Mouse (Mus musculus) urinary bladder, postnatal 25 days (tissue): ENCODE data around the gene Iqgap3.
A peak's percentile ranks its signal among the peaks of the same experiment; 100 is the strongest.

ENCODE experiments used
- DNase-seq: peaks from one replicate; pipeline ENCODE4 v3.0.0; 2022; ENCODE audit warnings: low spot score

Gene Iqgap3

DNA sequence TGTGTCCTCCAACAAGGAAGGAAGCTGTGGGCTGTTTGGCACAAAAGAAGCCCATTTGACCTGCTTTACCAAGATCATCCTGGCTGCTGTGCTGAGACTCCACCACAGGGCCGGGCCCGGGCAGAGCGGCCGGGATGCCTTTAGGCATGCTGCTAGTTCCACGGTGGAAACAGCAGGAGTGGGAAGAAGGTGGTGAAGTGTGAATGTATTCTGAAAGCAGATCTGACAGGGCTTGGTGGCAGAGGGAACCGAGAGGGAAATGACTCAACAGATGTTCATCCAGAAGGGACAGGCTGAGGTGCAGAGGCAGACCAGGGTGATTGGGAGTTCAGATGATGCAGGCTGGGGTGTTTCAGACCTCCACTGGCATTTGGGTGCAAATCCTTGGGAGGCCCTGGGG lies 15.9 kb downstream of the Iqgap3 start:
- no peak for DNase-seq

DNA sequence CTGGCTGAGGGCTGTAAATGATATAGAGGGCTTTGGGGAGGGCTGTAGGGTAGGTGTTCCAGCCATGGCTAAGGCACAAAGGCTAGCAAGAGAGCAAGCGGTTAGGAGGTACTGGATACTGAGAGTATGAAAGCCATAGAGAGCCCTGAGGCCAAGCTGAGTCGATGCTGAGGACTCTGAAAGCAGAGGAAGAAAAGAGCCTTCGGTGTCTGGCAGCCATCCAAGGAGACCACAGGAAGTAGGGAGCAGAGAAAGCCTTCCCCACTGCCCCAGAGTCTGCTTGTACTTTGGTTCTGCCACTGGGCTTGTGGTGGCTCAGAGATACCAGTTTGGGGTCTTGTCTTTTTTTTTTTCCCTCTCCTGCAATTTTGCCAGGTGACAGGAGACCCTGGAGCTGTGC lies 18.5 kb downstream of the Iqgap3 start:
- DNase-seq: no peak

DNA sequence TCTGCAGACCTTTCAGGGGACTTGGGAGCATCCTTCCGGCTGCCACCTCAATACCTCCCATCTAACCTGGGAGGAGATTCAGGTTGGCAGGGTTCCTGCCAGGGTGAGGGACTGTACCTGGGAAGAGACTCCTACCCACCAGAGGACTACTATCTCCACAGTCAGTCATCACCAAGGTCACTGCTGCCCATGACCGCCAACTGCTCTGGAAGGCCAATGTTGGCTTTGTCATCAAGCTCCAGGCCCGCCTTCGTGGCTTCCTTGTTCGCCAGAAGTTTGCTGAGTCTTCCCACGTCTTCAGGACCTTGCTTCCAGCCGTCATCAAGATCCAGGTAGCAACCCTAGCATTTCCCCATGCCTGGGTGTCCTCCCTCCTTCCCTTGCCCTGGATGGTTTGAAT lies 20.0 kb downstream of the Iqgap3 start:
- no peak for DNase-seq

DNA sequence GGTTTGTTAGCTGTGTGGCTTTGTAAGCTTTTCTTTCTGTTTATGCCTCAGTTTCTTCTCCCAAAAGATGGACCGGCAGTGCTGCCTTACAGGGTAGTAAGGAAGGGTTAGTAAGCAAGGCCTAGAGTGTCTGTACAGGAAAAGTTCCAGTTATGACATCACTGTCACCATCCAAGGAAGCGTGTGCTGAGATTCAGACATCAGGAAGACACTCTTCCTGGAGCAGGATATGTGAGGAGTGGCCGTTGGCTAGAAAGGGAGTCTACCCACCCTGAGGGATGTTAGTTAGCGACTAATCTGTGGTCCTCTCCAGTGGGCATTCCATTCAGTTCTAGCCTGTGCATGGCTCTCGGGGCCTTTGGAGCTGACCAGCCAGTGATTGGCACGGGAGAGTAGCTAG lies 20.4 kb downstream of the Iqgap3 start:
- no peak for DNase-seq

DNA sequence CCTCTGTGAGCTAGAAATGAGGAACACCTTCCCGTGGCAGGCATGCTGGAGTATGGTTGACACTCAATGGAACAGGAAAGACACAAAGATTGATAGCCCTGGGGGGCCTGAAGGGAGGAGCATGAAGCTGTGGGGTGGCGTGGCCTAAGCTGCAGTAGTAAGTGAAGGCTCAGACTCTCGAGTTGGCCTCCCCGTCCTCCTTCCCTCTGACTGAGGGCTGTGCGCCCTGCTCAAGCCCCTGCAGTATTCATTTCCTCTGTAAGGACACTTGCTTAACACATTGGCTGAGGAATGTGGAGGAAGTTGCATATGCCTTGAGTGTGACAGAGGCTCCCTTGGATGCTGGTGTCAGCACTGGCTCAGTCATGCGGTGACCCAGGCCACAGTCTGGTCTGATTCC lies 20.8 kb downstream of the Iqgap3 start:
- DNase-seq: no peak

DNA sequence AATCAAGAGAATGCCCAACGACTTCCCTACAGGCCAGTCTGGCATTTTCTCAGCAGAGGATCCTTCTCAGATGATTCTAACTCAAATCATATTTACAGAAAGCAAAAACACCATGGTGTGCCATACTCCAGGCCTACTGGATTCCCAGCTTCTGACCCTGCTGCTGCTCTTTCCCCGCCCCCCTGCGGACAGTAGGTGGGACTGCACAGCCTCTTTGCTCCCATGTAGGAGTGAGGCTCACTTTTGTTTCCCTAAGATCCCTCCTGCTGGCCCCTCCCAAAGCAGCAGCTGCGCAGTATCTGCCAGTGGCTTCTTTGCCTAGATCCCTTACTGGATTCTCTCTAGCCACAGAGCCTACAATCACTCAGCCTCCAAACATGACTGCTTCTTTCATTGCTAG lies 24.4 kb downstream of the Iqgap3 start:
- DNase-seq: no peak

DNA sequence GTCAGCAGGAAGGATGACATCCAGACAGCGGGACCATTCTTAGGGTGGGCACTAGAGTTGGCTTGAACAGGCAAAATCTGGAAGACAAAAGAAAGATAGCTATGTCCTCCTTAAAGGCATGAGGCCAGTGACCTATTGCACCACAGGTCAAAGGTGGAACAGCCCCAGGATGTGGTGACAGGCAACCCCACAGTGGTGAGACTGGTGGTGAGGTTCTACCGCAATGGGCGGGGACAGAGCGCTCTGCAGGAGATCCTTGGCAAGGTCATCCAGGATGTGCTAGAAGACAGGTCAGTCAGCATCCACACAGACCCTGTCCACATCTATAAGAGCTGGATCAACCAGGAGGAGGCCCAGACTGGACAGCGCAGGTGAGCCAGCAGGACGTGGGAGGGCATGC lies 27.4 kb downstream of the Iqgap3 start:
- no peak for DNase-seq

DNA sequence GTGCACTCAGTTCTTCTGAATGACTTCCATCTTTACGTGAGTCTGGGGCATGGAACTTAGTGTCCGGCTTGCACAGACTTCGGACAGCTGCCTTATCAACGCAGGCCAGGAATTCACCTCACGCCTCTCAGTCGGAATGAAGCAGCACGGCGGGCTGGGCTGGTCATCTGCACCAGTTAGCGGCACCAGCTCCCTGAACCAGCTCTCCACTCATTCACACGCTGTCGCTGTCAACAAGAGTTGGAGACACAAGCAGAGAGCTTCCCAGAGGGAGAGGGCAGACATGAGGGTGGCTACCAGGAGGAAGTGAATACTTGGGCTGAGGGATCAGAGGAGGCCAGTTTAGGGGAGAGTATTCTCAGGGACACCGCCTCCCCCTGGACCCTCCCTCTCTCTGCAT lies 32.6 kb downstream of the Iqgap3 start:
- DNase-seq: no peak

DNA sequence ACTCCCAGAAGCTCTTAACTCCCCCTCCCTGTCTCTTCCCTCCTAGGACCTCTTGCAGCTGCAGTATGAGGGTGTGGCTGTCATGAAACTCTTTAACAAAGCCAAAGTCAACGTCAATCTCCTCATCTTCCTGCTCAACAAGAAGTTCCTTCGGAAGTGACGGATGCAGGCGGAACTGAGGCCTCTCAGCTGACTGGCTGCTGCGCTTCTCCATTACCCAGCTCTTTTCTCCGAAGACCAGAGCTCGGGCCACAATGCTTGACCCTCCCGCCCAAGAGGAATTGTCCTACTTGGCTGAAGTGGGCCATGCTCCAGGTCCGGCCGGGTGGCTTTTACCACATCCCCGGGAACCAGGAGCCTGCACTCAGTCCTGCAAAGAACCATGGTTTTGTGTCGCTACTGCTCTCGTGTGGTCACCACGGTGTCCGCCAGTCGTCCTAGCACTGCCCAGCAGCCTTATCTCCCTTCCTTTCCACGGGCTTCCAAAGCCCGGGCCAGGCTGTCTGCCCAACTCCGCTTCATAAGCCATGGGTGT lies 38.4 kb downstream of the Iqgap3 start:
- DNase-seq: no peak

DNA sequence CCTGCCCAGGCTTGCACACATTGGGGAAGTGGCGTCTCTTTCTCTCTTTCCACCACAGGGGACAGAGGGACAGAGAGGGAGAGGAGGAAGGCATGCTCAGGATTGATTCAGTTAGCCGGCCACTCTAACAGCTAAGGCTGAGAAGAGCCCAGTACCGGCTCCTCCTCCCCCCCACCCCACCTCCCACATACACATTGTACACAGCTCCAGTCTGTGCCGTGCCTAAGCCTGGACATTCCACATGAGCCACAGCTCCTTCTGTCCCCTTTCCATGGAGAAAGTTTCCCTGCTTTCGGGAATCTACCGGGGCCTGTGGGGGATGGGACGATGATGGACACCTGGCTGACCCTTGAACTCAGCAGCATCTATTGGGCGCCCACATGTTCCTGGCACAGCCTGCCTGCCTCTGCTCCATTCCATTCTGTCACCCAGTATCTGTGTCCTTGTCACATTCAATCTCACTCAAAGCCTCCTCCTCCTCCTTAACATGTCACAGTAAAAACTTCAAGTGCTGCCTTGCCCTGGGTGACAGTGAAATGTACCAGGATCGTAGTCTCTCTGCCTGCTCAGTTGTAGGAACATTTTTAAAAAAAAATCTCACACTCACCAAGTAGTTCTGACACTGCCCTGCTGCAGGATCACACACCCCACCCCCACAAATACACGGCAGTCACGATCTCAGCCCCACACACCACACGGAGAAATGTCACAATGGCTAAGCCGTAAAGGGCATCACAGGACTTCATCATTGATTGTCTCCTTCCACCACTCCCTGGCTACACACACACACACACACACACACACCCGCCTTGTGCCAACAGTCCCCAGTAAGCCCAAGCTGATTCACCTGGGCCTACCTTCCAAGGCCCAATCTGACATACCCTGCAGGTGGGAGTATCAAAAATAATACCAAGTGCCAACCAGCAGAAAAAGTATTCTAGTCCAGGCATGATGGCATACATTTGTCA lies 39.7 kb downstream of the Iqgap3 start:
- DNase-seq: no peak

DNA sequence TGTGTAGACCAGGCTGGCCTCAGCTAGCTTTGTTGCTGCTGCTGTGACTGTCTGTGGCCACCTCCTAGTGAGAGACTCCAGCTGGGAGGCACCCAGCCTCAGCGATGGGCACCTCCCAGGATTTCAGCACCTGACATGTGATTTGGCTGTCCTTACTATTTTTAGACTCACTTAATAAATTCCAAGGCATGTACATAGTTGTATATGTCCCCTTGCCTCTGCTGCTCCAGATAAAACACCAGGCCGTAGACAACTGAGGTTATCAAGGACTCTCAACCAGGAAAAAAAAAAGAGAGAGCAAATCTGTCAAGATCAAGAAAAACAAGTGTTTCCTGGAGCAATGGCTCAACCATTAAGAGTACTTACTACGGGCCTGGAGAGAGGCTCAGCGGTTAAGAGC lies 43.4 kb downstream of the Iqgap3 start:
- DNase-seq: no peak

DNA sequence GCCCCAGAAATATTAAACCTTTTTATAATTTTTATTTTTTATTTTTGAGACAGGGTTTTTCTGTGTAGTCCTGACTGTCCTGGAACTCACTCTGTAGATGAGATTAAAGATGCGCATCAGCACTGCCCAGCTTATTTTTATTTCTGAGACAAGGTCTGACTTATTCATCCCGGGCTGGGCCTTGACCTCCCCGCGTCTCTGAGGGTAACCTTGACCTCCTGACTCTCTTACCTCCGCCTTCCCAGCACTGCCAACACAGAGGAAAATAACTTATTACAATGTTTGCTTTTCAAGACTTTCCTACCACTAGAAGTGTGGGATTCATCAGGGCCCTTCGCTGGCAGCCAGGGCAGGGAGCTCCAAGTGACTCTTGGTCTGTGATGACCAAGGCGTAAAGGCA lies 44.4 kb downstream of the Iqgap3 start:
- DNase-seq: no peak

DNA sequence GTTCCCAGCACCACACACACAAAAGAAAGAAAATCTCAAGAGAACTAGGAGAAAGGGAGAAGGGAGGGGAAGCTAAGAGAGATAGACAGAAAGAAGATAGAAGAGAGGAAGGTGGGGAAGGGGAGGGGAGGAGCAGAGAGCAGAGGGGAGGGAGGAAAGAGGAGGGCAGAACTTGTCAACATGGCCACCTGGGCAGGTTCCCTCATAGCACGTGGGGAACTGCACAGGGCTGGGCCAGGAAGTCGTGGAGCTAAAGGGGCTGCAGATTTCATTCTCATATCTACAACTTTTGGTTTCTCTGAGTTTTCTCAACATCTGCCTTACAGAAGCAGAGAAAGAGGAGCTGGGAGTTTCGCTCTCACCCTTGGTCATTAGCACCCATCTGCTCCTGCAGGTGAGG lies 45.9 kb downstream of the Iqgap3 start:
- no peak for DNase-seq

DNA sequence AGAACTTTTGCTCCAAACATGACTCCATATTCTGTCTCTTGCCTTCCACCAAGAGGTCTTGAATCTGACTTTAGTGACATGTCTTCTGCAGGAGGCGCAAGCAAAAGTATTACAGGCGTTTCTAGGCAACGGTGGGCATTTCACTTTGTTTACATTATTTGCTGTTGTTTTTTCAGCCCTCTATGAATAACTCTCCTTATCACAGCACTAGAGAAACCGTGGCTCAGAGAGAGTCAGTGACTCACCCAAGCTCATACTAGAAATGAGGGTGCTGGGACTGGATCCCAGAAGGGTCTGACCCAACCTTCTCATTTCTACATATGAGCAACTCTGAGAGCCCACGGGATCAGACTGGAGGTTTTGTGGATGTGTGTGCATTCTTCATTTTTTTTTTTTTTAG lies 46.3 kb downstream of the Iqgap3 start:
- DNase-seq: no peak

DNA sequence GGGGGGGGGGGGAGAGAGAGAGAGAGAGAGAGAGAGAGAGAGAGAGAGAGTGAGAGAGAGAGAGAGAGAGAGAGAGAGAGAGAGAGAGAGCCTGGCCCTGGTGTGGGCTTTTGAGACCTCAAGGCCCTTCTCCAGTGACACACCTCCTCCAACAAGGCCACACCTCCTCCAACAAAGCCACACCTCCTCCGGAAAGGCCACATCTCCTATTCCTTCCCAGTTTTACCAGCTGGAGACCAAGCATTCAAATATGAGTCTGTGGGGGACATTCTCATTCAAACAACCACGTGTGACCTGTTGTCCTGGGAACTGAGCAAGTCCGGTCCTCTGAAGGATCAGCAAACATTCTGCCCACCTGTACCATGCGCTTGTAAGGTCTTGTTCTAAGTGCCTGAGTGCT lies 47.2 kb downstream of the Iqgap3 start:
- no peak for DNase-seq

DNA sequence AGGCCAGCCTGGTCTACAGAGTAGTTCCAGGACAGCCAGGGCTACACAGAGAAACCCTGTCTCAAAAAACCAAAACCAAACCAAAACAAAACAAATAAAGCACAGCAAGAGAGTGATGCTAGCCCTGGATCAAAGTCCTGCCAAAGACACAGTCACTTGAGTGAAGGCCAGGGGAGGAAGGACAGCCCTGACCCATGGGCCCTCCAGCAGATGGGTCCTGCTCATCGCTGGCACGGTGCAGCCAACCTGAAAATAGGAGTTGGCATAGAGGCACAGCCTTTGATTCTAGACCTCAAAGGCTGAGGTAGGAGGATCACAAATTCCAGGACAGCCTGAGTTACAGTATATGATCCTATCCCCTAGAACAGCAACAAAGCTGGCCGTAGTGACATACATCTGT lies 49.3 kb downstream of the Iqgap3 start:
- no peak for DNase-seq

DNA sequence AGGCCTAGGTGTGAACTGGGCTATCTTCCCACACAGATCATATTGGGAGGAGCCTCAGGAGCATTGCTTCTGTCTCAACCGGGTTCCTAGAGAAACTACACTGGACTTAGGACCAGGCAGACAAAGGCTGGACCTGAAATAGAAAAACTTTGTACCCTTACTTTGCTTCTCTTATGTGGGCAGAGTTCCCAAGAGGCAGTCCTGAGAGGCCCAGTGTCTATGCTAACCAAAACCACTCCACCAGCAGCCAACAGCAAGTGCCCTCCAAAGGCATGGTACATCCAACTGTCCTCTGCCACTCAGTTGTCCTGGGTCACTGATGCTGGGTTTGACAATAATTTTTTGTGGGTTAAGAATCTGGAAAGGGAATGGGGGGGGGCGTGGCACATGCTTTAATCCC lies 50.7 kb downstream of the Iqgap3 start:
- DNase-seq: no peak

DNA sequence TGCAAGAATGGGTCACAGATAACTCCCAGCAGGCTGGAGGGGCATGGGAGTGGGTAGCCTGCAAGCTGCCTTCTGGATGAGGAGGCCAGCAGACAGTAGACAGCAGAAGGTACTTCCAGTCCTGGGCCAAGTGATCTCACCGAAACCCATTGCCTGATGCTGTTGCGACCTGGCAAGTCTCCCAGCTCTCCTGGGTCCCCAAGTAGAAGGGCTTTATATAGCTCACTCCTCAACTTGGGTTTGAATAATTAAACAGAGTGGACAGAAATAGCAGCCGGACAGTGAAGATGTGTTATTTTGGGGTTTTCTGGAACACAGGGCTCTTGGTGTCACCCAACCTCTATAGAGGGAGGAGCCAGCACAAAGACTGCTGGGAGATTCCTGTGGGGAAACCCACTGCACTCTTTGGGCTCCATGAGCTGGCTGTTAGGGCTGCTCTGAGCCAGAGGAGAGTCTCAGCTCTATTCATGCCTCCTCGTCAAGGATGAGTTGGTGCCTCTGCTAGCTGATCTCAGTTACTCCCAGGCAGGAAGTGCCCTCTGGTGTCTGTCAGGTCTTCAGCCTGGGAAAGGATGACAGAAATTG lies 51.5 kb downstream of the Iqgap3 start:
- no peak for DNase-seq

DNA sequence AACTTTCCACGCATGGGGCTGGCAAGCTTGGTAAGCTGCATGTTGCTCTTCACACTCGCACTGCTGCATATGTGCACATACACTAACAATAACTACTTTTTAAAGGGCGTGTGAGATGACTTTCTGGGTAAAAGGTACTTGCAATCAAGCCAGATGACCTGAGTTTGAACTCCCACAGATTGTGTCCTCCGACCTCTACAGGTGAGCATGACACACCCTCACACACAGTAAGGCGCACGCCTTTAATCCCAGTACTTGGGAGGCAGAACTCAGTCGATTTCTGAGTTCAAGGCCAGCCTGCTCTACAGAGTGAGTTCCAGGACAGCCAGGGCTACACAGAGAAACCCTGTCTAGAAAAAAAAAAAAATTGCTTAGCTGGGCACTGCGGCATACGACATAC lies 54.6 kb downstream of the Iqgap3 start:
- no peak for DNase-seq

DNA sequence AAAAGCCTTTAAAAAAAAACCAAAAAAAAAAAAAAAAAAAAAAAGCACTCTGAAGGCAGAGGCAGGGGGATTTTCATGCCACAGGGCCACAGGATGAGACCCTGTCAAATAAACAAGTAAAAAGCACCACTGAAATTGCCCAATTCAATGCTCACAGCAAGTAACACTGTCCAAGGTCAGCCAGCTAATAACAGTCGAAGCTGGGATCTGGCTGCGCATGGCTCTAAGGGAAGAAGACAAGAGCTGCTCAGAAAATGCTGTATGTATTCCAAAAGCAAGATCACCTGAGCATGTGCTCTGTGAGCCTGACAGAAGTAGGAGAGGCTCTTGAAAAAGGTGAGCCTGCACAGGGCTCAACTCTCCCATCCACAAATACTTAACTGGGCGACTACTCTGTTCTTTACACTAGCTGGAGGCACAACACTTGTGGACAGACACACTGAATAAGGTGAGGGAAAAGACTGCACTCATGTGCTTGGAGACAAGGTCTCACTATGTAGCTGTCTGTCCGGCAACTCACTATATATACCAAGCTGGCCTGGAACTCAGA lies 55.2 kb downstream of the Iqgap3 start:
- DNase-seq: no peak

DNA sequence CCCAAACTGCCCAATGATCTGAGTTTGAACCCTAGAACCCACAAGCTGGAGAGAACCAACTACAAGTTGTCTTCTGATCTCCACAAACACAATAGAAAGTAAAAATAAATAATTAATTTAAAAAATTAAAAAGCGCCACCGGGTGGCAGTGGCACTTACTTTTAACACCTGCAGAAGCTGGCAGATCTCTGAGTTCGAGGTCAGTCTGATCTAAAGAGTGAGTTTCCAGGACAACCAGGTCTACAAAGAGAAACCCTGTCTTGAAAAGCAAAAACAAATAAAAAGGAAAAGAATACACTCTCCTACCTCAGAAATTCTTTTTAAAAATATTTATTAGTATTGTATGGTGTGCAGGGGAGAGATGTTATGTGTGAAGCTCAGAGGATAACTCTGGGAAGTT lies 56.0 kb downstream of the Iqgap3 start:
- no peak for DNase-seq

DNA sequence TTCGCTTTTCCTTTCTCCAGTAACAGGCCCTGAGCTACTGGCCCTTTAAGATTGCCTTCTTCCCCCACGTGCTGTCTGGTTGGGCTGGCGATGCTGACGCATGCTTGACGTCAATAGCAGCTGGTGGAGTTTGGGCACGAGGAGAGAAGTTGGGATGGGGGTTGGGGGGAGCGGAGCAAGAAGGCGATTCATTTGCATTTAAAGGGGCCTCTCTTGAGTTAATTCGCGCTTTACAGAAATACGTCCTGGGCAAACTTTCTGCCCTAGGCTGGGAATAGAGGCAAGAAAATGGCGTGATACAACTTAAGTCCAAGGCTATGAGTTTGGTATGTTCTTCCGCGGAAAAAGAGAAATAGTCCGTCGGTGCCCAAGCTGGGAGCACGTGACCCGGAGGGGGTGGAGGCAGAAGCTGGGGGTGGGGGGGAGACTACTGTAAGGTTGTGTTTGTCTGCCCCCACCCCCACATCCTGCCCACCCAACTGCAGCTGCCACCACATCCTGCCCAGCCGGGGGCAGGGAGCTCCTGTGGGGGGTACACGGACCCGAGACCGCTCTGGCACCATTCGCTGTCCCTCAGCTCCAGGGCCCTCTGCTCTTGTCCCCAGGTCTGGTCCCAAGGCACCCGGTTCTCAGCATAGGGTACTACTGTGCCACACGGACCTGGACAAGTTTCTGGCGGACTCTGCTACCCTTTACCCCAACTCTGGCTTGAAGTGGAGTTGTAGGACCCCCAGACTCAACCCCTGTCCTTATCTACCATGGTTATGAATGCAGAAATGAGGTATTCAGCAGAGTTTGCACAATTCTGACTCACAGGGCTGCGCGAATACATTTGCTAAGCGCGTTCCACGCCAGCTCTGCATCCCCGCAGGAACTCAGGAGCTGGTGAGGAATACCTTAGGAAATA lies 56.8 kb downstream of the Iqgap3 start:
- peak; percentile 85 for DNase-seq
